Mouse (Mus musculus) testis, adult 2 months (tissue): ENCODE results near the gene Acoxl.

Experiments used
- CTCF ChIP-seq: fragments of 200-500 bp; IDR thresholded peaks from 2 replicates; pipeline ENCODE4 v1.5.1; 2012; ENCODE audit warnings: low read depth, mild to moderate bottlenecking, inconsistent platforms, low read length, moderate library complexity; ENCODE audit not compliant: control insufficient read depth, insufficient read depth, insufficient replicate concordance
- POLR2A ChIP-seq: fragments of 200-500 bp; IDR thresholded peaks from 2 replicates; pipeline ENCODE4 v1.6.1; 2012; ENCODE audit warnings: low read depth, mild to moderate bottlenecking, inconsistent platforms, low read length, moderate library complexity; ENCODE audit not compliant: control insufficient read depth

DNA sequence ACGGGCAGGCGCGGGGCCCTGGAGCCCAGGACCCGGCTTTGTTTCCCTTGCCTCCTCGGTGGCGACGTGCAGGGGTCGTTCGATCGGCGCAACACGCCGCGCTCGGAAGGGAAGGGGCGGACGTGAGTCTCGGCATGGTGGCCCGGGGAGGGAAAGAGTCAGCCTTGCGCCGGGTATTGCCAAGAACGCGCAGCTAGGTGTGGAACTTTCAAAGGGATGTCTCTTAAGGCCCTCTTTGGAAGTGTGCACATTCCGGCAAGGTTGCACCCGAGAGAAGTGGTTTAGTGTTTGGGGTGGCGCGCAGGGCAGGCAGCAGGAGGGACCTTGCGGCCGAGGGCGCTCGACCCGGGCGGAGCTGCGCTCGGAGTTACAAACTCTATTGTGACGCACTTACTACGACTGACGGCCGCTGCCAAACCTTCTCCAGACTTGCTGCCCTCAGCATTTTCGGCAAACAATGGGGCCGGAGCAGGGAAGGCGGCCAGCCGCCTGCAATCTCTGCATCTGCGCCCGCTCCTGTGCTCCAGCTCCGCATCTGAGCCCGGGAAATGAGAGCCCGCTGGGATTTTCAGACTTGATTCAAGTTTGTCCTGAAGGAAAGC, 289.1 kb downstream of the Acoxl start:
- TF ChIP-seq POLR2A = peak; percentile 60
- no peak for TF ChIP-seq CTCF
